In genomic region chr6:140512427-140512826, GRCm38 (mm10) we compare ENCODE assay signal across 16 mouse cellular contexts.
DNase-seq lines count a peak whose midpoint lies in the region; ATAC-seq and TF ChIP-seq lines count a peak whose summit lies in the region.
"Had no signal": no experiment of that assay in that cellular context is flagged by ENCODE, and none has a peak within 500 bp of the region (broad histone marks: within the 10 kb centered on the region; RNA-seq: fewer than 3 reads in every experiment).

No protein-coding gene starts in this region.

- no peak overlapping the region for H3K9ac ChIP-seq in hindbrain, embryonic 11.5 days (ENCODE audit: low read depth, low read length)
- no peak overlapping the region for H3K9ac ChIP-seq in hindbrain, postnatal 0 days (replicated peaks; ENCODE audit: low read length)
- no peak overlapping the region for H3K9ac ChIP-seq in neural tube, embryonic 13.5 days
- H3K9ac ChIP-seq: forebrain, embryonic 12.5 days; liver, embryonic 13.5 days had no signal

- no peaks in the 10 kb centered on the region for H3K4me1 ChIP-seq in hindbrain, embryonic 11.5 days (replicated peaks; ENCODE audit: control insufficient read depth, insufficient read depth, low read length)
- no peaks in the 10 kb centered on the region; the same call in 1 of the 2 replicates for H3K4me1 ChIP-seq in hindbrain, postnatal 0 days (ENCODE audit: insufficient read depth, low read length)
- peaks cover 56% of the 10 kb centered on the region for H3K4me1 ChIP-seq in neural tube, embryonic 13.5 days (replicated peaks)

- WGBS in hindbrain, embryonic 11.5 days: 58% methylated on average over 8 of the region's 8 CpGs
- 58% methylated on average over 8 of the region's 8 CpGs for WGBS in hindbrain, postnatal 0 days
- 53% methylated on average over 8 of the region's 8 CpGs for WGBS in neural tube, embryonic 13.5 days

- no peak overlapping the region for H3K4me3 ChIP-seq in hindbrain, embryonic 11.5 days (ENCODE audit: low read depth, low read length)
- no peak overlapping the region for H3K4me3 ChIP-seq in hindbrain, postnatal 0 days (ENCODE audit: low read length)
- no peak overlapping the region for H3K4me3 ChIP-seq in neural tube, embryonic 13.5 days
- H3K4me3 ChIP-seq: forebrain, embryonic 12.5 days; liver, embryonic 13.5 days had no signal

- TF ChIP-seq CTCF in hindbrain, postnatal 0 days (IDR thresholded peaks at IDR 0.05; ENCODE audit: low read depth): no peak

- peak; percentile 46; the same call in 1 of the 2 replicates for ATAC-seq in cerebellum, adult (ENCODE audit: insufficient number of reproducible peaks, low FRiP score, low TSS enrichment)
- no peak for ATAC-seq in hindbrain, embryonic 11.5 days (ENCODE audit: low FRiP score)
- ATAC-seq in hindbrain, postnatal 0 days: no peak
- no peak for ATAC-seq in neural tube, embryonic 13.5 days (ENCODE audit: low read depth)

- no peak for DNase-seq in cerebellum, adult 9-11 months
- no peak for DNase-seq in hindbrain, embryonic 11.5 days (ENCODE audit: low spot score)
- DNase-seq in hindbrain, postnatal 0 days (ENCODE audit: low spot score): no peak
- no peak for DNase-seq in neural tube, embryonic 10.5 days (ENCODE audit: extremely low spot score, low spot score)
- DNase-seq in thymus, postnatal 0 days (ENCODE audit: low spot score): no peak
- no peak for DNase-seq in urinary bladder, postnatal 36 days (ENCODE audit: low spot score in 2 of 2)
- DNase-seq: cerebellum, adult 11-12 months; embryo, embryonic 11 days; heart, adult 18-20 months; kidney, adult 9 months; liver, embryonic 13.5 days; lung, postnatal 10 days; thymus, adult 18-20 months had no signal

- H3K9me3 ChIP-seq in hindbrain, embryonic 11.5 days (ENCODE audit: control insufficient read depth, low read length): no peaks in the 10 kb centered on the region
- no peaks in the 10 kb centered on the region for H3K9me3 ChIP-seq in hindbrain, postnatal 0 days (ENCODE audit: low read length)
- H3K9me3 ChIP-seq in neural tube, embryonic 13.5 days: no peaks in the 10 kb centered on the region
- H3K9me3 ChIP-seq: forebrain, embryonic 12.5 days; liver, embryonic 13.5 days had no signal

- no peaks in the 10 kb centered on the region for H3K36me3 ChIP-seq in hindbrain, embryonic 11.5 days (ENCODE audit: control insufficient read depth, insufficient read depth, low read length)
- no peaks in the 10 kb centered on the region for H3K36me3 ChIP-seq in hindbrain, postnatal 0 days (ENCODE audit: insufficient read depth, low read length)
- no peaks in the 10 kb centered on the region for H3K36me3 ChIP-seq in neural tube, embryonic 13.5 days
- H3K36me3 ChIP-seq: forebrain, embryonic 12.5 days; liver, embryonic 13.5 days had no signal

- H3K27me3 ChIP-seq in hindbrain, embryonic 11.5 days (ENCODE audit: control insufficient read depth, insufficient read depth, low read length): no peaks in the 10 kb centered on the region
- H3K27me3 ChIP-seq in hindbrain, postnatal 0 days (ENCODE audit: insufficient read depth, low read length): no peaks in the 10 kb centered on the region
- H3K27me3 ChIP-seq in neural tube, embryonic 13.5 days: no peaks in the 10 kb centered on the region
- H3K27me3 ChIP-seq: forebrain, embryonic 12.5 days; liver, embryonic 13.5 days had no signal

- no peak overlapping the region for H3K4me2 ChIP-seq in hindbrain, embryonic 11.5 days (replicated peaks; ENCODE audit: low read depth, low read length)
- no peak overlapping the region for H3K4me2 ChIP-seq in hindbrain, postnatal 0 days (ENCODE audit: low read depth, low read length)
- no peak overlapping the region for H3K4me2 ChIP-seq in neural tube, embryonic 13.5 days
- H3K4me2 ChIP-seq: forebrain, embryonic 12.5 days; liver, embryonic 13.5 days had no signal

- 0 out of 2 replicates have a peak overlapping the region, but pooled peaks have one; percentile 13 for H3K27ac ChIP-seq in hindbrain, embryonic 11.5 days (ENCODE audit: low read depth, low read length)
- no peak overlapping the region for H3K27ac ChIP-seq in hindbrain, postnatal 0 days
- peak overlapping the region; percentile 56; the same call in 1 of the 2 replicates for H3K27ac ChIP-seq in neural tube, embryonic 13.5 days (replicated peaks)
- H3K27ac ChIP-seq: forebrain, embryonic 12.5 days; liver, embryonic 13.5 days had no signal
